Mouse (Mus musculus) C2C12 (cell line): ENCODE results near the gene Ptpro. TPM values are rescaled to one million over a fixed set of nuclear protein-coding genes. Genes with fewer than 3 reads are reported as not detected.

Experiments used
- H3K27me3 ChIP-seq: one replicate; pipeline ENCODE4 v1.6.1; 2011; ENCODE audit not compliant: control insufficient read depth, insufficient read depth, insufficient read length
- H3K36me3 ChIP-seq: one replicate; pipeline ENCODE4 v1.6.1; 2011; ENCODE audit not compliant: control insufficient read depth, insufficient read depth
- H3K4me3 ChIP-seq: one replicate; pipeline ENCODE4 v1.5.1; 2011; ENCODE audit warnings: mild to moderate bottlenecking, control low read depth; ENCODE audit not compliant: poor library complexity, insufficient read depth, severe bottlenecking
- H3K79me2 ChIP-seq: one replicate; pipeline ENCODE4 v1.6.1; 2011; ENCODE audit not compliant: control insufficient read depth, insufficient read depth
- H3K79me3 ChIP-seq: one replicate; pipeline ENCODE4 v1.6.1; 2011; ENCODE audit warnings: low read depth, control low read depth
- H3ac ChIP-seq: one replicate; pipeline ENCODE3; 2011; ENCODE audit warnings: low read depth; ENCODE audit not compliant: control insufficient read depth, insufficient read length
- CEBPB ChIP-seq: IDR thresholded peaks from one replicate; pipeline ENCODE4 v1.6.1; 2011; ENCODE audit warnings: low read depth, mild to moderate bottlenecking, control low read depth, moderate library complexity
- CTCF ChIP-seq: IDR thresholded peaks from one replicate; pipeline ENCODE4 v1.5.1; 2011; ENCODE audit not compliant: control insufficient read depth, insufficient read depth, insufficient read length
- FOSL1 ChIP-seq: IDR thresholded peaks from one replicate; pipeline ENCODE4 v1.8.0; 2011; ENCODE audit warnings: mild to moderate bottlenecking, low read length; ENCODE audit not compliant: poor library complexity, insufficient read depth, severe bottlenecking
- MAX ChIP-seq: IDR thresholded peaks from one replicate; pipeline ENCODE4 v1.6.1; 2011; ENCODE audit warnings: mild to moderate bottlenecking, control low read depth
- MYOD1 ChIP-seq: IDR thresholded peaks from one replicate; pipeline ENCODE4 v1.6.1; 2011; ENCODE audit warnings: low read depth; ENCODE audit not compliant: control insufficient read depth, insufficient read length
- MYOG ChIP-seq: IDR thresholded peaks from one replicate; pipeline ENCODE4 v1.6.1; 2011; ENCODE audit not compliant: control insufficient read depth, insufficient read length; ENCODE audit errors: extremely low read depth
- USF1 ChIP-seq: IDR thresholded peaks from one replicate; pipeline ENCODE4 v1.6.1; 2011; ENCODE audit warnings: low read depth, mild to moderate bottlenecking, control low read depth, moderate library complexity
- polyA plus RNA-seq: library from polyadenylated mRNA; unstranded; fragments of >200 nt; fragmentation: generic; extraction: Trizol; gene quantifications from one replicate; pipeline ENCODE4 v1.2.1, GENCODE M21; 2012; ENCODE audit warnings: missing spikeins

Ptpro gene
- polyA plus RNA-seq, 1 experiment = not detected

- no peaks in the 10 kb centered on the region for H3K79me2 ChIP-seq
- TF ChIP-seq CEBPB (no peak), MYOG (no peak), MAX (no peak), USF1 (no peak), FOSL1 (no peak), MYOD1 (no peak), CTCF (no peak)
These were observed 206.0 kb downstream of the Ptpro start for GRCm38 (mm10) chr6:137458136-137458535.

GRCm38 (mm10) chr6:137463771-137464170 lies 211.7 kb downstream of the Ptpro start:
- TF ChIP-seq CTCF (no peak), CEBPB (no peak), FOSL1 (no peak), MYOG (no peak), MYOD1 (no peak), MAX (no peak), USF1 (no peak)
- Histone ChIP-seq H3K36me3 (no peaks in the 10 kb centered on the region), H3K79me3 (no peaks in the 10 kb centered on the region), H3K79me2 (no peaks in the 10 kb centered on the region), H3K4me3 (no peak overlapping the region), H3K27me3 (no peaks in the 10 kb centered on the region), H3ac (no peak overlapping the region)

More at GRCm38 (mm10) chr6:137458136-137458535, 206.0 kb downstream of the Ptpro start:
- Histone ChIP-seq H3ac (no peak overlapping the region), H3K4me3 (no peak overlapping the region), H3K36me3 (no peaks in the 10 kb centered on the region), H3K27me3 (peaks cover 7% of the 10 kb centered on the region), H3K79me3 (no peaks in the 10 kb centered on the region)

GRCm38 (mm10) chr6:137465253-137465652 lies 213.1 kb downstream of the Ptpro start:
- TF ChIP-seq CEBPB (peak; percentile 23), MYOG (no peak)
- Histone ChIP-seq H3K79me3 (no peaks in the 10 kb centered on the region), H3K79me2 (no peaks in the 10 kb centered on the region), H3ac (no peak overlapping the region), H3K36me3 (no peaks in the 10 kb centered on the region), H3K27me3 (no peaks in the 10 kb centered on the region), H3K4me3 (no peak overlapping the region)

- Histone ChIP-seq H3K4me3 (no peak overlapping the region), H3K36me3 (no peaks in the 10 kb centered on the region), H3K79me2 (no peaks in the 10 kb centered on the region), H3K79me3 (no peaks in the 10 kb centered on the region), H3K27me3 (no peaks in the 10 kb centered on the region), H3ac (no peak overlapping the region)
- no peak for TF ChIP-seq MAX
- no peak for TF ChIP-seq MYOG
- no peak for TF ChIP-seq MYOD1
- no peak for TF ChIP-seq CTCF
- no peak for TF ChIP-seq USF1
- no peak for TF ChIP-seq CEBPB
- no peak for TF ChIP-seq FOSL1
These were observed 214.1 kb downstream of the Ptpro start for GRCm38 (mm10) chr6:137466256-137466655.

- Histone ChIP-seq H3K79me3 (no peaks in the 10 kb centered on the region), H3K4me3 (no peak overlapping the region), H3K79me2 (no peaks in the 10 kb centered on the region), H3K27me3 (no peaks in the 10 kb centered on the region), H3ac (no peak overlapping the region), H3K36me3 (no peaks in the 10 kb centered on the region)
- TF ChIP-seq MYOD1 (no peak), CTCF (no peak), MYOG (no peak), USF1 (no peak), FOSL1 (no peak), MAX (no peak), CEBPB (no peak)
These were observed 215.6 kb downstream of the Ptpro start for GRCm38 (mm10) chr6:137467696-137468095.

GRCm38 (mm10) chr6:137469541-137469940 lies 217.4 kb downstream of the Ptpro start:
- no peaks in the 10 kb centered on the region for H3K79me3 ChIP-seq

More at GRCm38 (mm10) chr6:137469541-137469940, 217.4 kb downstream of the Ptpro start:
- TF ChIP-seq FOSL1 (no peak), MYOD1 (no peak), USF1 (no peak), MYOG (no peak), CEBPB (no peak), CTCF (no peak), MAX (no peak)
- Histone ChIP-seq H3K79me2 (no peaks in the 10 kb centered on the region), H3K4me3 (no peak overlapping the region), H3K36me3 (no peaks in the 10 kb centered on the region), H3ac (no peak overlapping the region), H3K27me3 (no peaks in the 10 kb centered on the region)
